Mouse (Mus musculus): ENCODE data around the gene Astn2.

GRCm38 (mm10) chr4:65764275-65764674 is 640.1 kb downstream of the Astn2 start:
- no peak for TF ChIP-seq POLR2A (IDR thresholded peaks at IDR 0.05; ENCODE audit: control insufficient read depth, extremely low read depth, insufficient read depth, low read length, poor library complexity)
- no peak for TF ChIP-seq CTCF (IDR thresholded peaks at IDR 0.05; ENCODE audit: borderline replicate concordance, control insufficient read depth, extremely low read depth, insufficient read depth, low read length, poor library complexity)
